Mouse (Mus musculus) CH12.LX (cell line): ENCODE measurements at regions not wholly inside any gene's neighbourhood (a gene's known extent, or its start where the extent isn't known, plus 50 kb on each side); places are given as distances from the start of the nearest gene placed in this dataset.
A peak's percentile ranks its signal among the peaks of the same experiment; 100 is the strongest.

Experiments used
- DNase-seq: peaks from one replicate; pipeline ENCODE4 v3.0.0-alpha.2; 2013; ENCODE audit errors: extremely low read depth
- H3K27ac ChIP-seq: 2 replicates; pipeline ENCODE4 v1.5.1; 2012; ENCODE audit warnings: low read depth, mild to moderate bottlenecking, control low read depth, moderate library complexity; ENCODE audit not compliant: insufficient read depth
- H3K27me3 ChIP-seq: replicated peaks from 2 replicates; pipeline ENCODE3; 2012; ENCODE audit warnings: inconsistent platforms
- H3K36me3 ChIP-seq, 2 experiments: replicated peaks in 1 of 2; 2 replicates each; pipeline versions ENCODE3 to v1.6.1; 2012; ENCODE audit warnings: inconsistent platforms in 1 of 2, low read length in 1 of 2, mild to moderate bottlenecking in 1 of 2, mixed read lengths in 1 of 2, moderate library complexity in 1 of 2; ENCODE audit not compliant: control insufficient read depth in 1 of 2, insufficient read depth in 1 of 2
- H3K4me1 ChIP-seq, 2 experiments: 2 replicates each; pipeline ENCODE4 v1.6.1; 2012; ENCODE audit warnings: inconsistent platforms in 1 of 2, moderate library complexity in 1 of 2; ENCODE audit not compliant: insufficient read depth in 2 of 2, control insufficient read depth in 1 of 2
- H3K4me2 ChIP-seq: 2 replicates; pipeline ENCODE4 v1.6.1; 2012; ENCODE audit warnings: low read depth, mild to moderate bottlenecking, control low read depth; ENCODE audit not compliant: poor library complexity, insufficient read depth, severe bottlenecking
- H3K4me3 ChIP-seq, 3 experiments: fragments of 150-350 bp in 1 of 3; sonication (generic) in 1 of 3; replicated peaks in 1 of 3; 2 replicates each; pipeline versions ENCODE3 to v1.5.1; 2011 to 2012; ENCODE audit warnings: low read depth in 2 of 3, low read length in 2 of 3, mild to moderate bottlenecking in 2 of 3, moderate library complexity in 2 of 3, control low read depth in 1 of 3, improper control_type of control experiment in 1 of 3, inconsistent platforms in 1 of 3, mixed read lengths in 1 of 3; ENCODE audit not compliant: poor library complexity in 1 of 3
- H3K79me2 ChIP-seq: replicated peaks from 2 replicates; pipeline ENCODE4 v1.6.1; 2012; ENCODE audit warnings: mild to moderate bottlenecking, moderate library complexity; ENCODE audit not compliant: control insufficient read depth, poor library complexity, insufficient read depth, severe bottlenecking; ENCODE audit errors: extremely low read depth
- H3K9ac ChIP-seq: 2 replicates; pipeline ENCODE4 v1.6.1; 2012; ENCODE audit warnings: low read depth, mild to moderate bottlenecking, control low read depth, moderate library complexity; ENCODE audit not compliant: insufficient read depth
- H3K9me3 ChIP-seq: replicated peaks from 2 replicates; pipeline ENCODE3; 2012; ENCODE audit warnings: low read length, inconsistent platforms, mixed read lengths
- BHLHE40 ChIP-seq: IDR thresholded peaks from 2 replicates; pipeline ENCODE4 v1.6.1; 2011; ENCODE audit warnings: mild to moderate bottlenecking, low read depth, low read length, improper control_type of control experiment
- CHD1 ChIP-seq: IDR thresholded peaks from 2 replicates; pipeline ENCODE4 v1.6.1; 2012; ENCODE audit warnings: low read depth, low read length, improper control_type of control experiment, inconsistent platforms
- CHD2 ChIP-seq: IDR thresholded peaks from 2 replicates; pipeline ENCODE4 v1.6.1; 2011; ENCODE audit warnings: low read length, improper control_type of control experiment
- CTCF ChIP-seq, 2 experiments: IDR thresholded peaks in 1 of 2; conservative IDR thresholded peaks in 1 of 2; 2 replicates each; pipeline ENCODE4 v1.5.1; 2011 to 2012; ENCODE audit warnings: low read depth in 2 of 2, low read length in 2 of 2, improper control_type of control experiment in 1 of 2, inconsistent platforms in 1 of 2, mild to moderate bottlenecking in 1 of 2, moderate library complexity in 1 of 2
- ELF1 ChIP-seq: IDR thresholded peaks from 2 replicates; pipeline ENCODE4 v1.6.1; 2014; ENCODE audit warnings: low read depth, mild to moderate bottlenecking, inconsistent platforms, low read length, improper control_type of control experiment
- EP300 ChIP-seq: IDR thresholded peaks from 2 replicates; pipeline ENCODE4 v1.6.1; 2011; ENCODE audit warnings: low read length, improper control_type of control experiment
- ETS1 ChIP-seq: conservative IDR thresholded peaks from 2 replicates; pipeline ENCODE4 v1.6.1; 2012; ENCODE audit warnings: low read depth, mild to moderate bottlenecking, inconsistent platforms, low read length, improper control_type of control experiment, moderate library complexity
- GABPA ChIP-seq: IDR thresholded peaks from 2 replicates; pipeline ENCODE4 v1.6.1; 2012; ENCODE audit warnings: low read depth, low read length, improper control_type of control experiment, inconsistent platforms; ENCODE audit not compliant: insufficient replicate concordance
- IRF4 ChIP-seq: IDR thresholded peaks from 2 replicates; pipeline ENCODE4 v1.6.1; 2014; ENCODE audit warnings: low read depth, mild to moderate bottlenecking, inconsistent platforms, low read length, improper control_type of control experiment
- JUN ChIP-seq: IDR thresholded peaks from 2 replicates; pipeline ENCODE4 v1.6.1; 2011; ENCODE audit warnings: low read depth, mild to moderate bottlenecking, low read length, improper control_type of control experiment, moderate library complexity; ENCODE audit not compliant: insufficient read depth
- JUND ChIP-seq: conservative IDR thresholded peaks from 2 replicates; pipeline ENCODE4 v1.6.1; 2011; ENCODE audit warnings: low read depth, low read length, improper control_type of control experiment
- KAT2A ChIP-seq: IDR thresholded peaks from 2 replicates; pipeline ENCODE4 v1.6.1; 2012; ENCODE audit warnings: low read length, improper control_type of control experiment, inconsistent platforms; ENCODE audit not compliant: insufficient replicate concordance
- MAFK ChIP-seq: IDR thresholded peaks from 2 replicates; pipeline ENCODE4 v1.6.1; 2011; ENCODE audit warnings: low read length, improper control_type of control experiment; ENCODE audit not compliant: insufficient replicate concordance
- MAX ChIP-seq: IDR thresholded peaks from 2 replicates; pipeline ENCODE4 v1.6.1; 2011; ENCODE audit warnings: low read length, improper control_type of control experiment
- MAZ ChIP-seq: IDR thresholded peaks from 2 replicates; pipeline ENCODE4 v1.6.1; 2012; ENCODE audit warnings: low read depth, mild to moderate bottlenecking, inconsistent platforms, low read length, improper control_type of control experiment, moderate library complexity
- MXI1 ChIP-seq: IDR thresholded peaks from 2 replicates; pipeline ENCODE4 v1.6.1; 2011; ENCODE audit warnings: mild to moderate bottlenecking, low read depth, low read length, improper control_type of control experiment
- NELFE ChIP-seq: IDR thresholded peaks from 2 replicates; pipeline ENCODE4 v1.6.1; 2011; ENCODE audit warnings: low read depth, low read length, improper control_type of control experiment
- NRF1 ChIP-seq: IDR thresholded peaks from 2 replicates; pipeline ENCODE4 v1.6.1; 2014; ENCODE audit warnings: low read depth, mild to moderate bottlenecking, inconsistent platforms, low read length, improper control_type of control experiment, moderate library complexity
- PAX5 ChIP-seq: IDR thresholded peaks from 2 replicates; pipeline ENCODE4 v1.6.1; 2012; ENCODE audit warnings: low read length, inconsistent platforms, mixed read lengths
- POLR2A ChIP-seq: IDR thresholded peaks from 2 replicates; pipeline ENCODE4 v1.6.1; 2011; ENCODE audit warnings: low read depth, mild to moderate bottlenecking, improper control_type of control experiment, low read length
- POLR2AphosphoS2 ChIP-seq: IDR thresholded peaks from 2 replicates; pipeline ENCODE4 v1.6.1; 2011; ENCODE audit warnings: low read depth, low read length, improper control_type of control experiment
- RAD21 ChIP-seq: IDR thresholded peaks from 2 replicates; pipeline ENCODE4 v1.6.1; 2011; ENCODE audit warnings: low read depth, mild to moderate bottlenecking, low read length, improper control_type of control experiment, moderate library complexity
- RCOR1 ChIP-seq: conservative IDR thresholded peaks from 2 replicates; pipeline ENCODE4 v1.6.1; 2012; ENCODE audit warnings: low read depth, mild to moderate bottlenecking, inconsistent platforms, low read length, improper control_type of control experiment
- SIN3A ChIP-seq: IDR thresholded peaks from 2 replicates; pipeline ENCODE4 v1.6.1; 2012; ENCODE audit warnings: low read length, improper control_type of control experiment, inconsistent platforms
- SMC3 ChIP-seq: IDR thresholded peaks from 2 replicates; pipeline ENCODE4 v1.6.1; 2011; ENCODE audit warnings: low read depth, low read length, improper control_type of control experiment
- TCF12 ChIP-seq: IDR thresholded peaks from 2 replicates; pipeline ENCODE4 v1.6.1; 2014; ENCODE audit warnings: low read depth, mild to moderate bottlenecking, inconsistent platforms, low read length, improper control_type of control experiment
- UBTF ChIP-seq: IDR thresholded peaks from 2 replicates; pipeline ENCODE4 v1.6.1; 2012; ENCODE audit warnings: low read depth, mild to moderate bottlenecking, inconsistent platforms, low read length, improper control_type of control experiment, moderate library complexity
- ZC3H11A ChIP-seq: IDR thresholded peaks from 2 replicates; pipeline ENCODE4 v1.6.1; 2012; ENCODE audit warnings: low read depth, mild to moderate bottlenecking, inconsistent platforms, low read length, improper control_type of control experiment
- ZKSCAN1 ChIP-seq: IDR thresholded peaks from 2 replicates; pipeline ENCODE4 v1.6.1; 2012; ENCODE audit warnings: low read depth, inconsistent platforms, low read length, improper control_type of control experiment, borderline replicate concordance
- ZMIZ1 ChIP-seq: IDR thresholded peaks from 2 replicates; pipeline ENCODE4 v1.6.1; 2012; ENCODE audit warnings: low read depth, mild to moderate bottlenecking, inconsistent platforms, low read length, improper control_type of control experiment
- ZNF384 ChIP-seq: IDR thresholded peaks from 2 replicates; pipeline ENCODE4 v1.6.1; 2012; ENCODE audit warnings: low read depth, low read length, improper control_type of control experiment, inconsistent platforms
- dilution Hi-C: fragments of 300-500 bp; cut with MboI; formaldehyde crosslinking; loops from 2 replicates; pipeline ENCODE4 v1.14.3; 2020; ENCODE audit warnings: low sequenced_read_pairs; ENCODE audit not compliant: extremely low pct_unique_long_range_greater_than_20kb, extremely low pct_ligation_motif_present
- in situ Hi-C: fragments of 300-500 bp; cut with MboI; formaldehyde crosslinking; loops from 3 replicates; pipeline ENCODE4 v1.14.3; 2019; ENCODE audit warnings: low sequenced_read_pairs, low pct_ligation_motif_present, low pct_unique_long_range_greater_than_20kb, mixed read lengths

- peaks cover 7% of the 10 kb centered on the region for H3K9me3 ChIP-seq
- no peaks in the 10 kb centered on the region for H3K27me3 ChIP-seq
- TF ChIP-seq JUN (no peak), NELFE (no peak), JUND (no peak), SMC3 (no peak), MAFK (no peak), UBTF (no peak), KAT2A (no peak), PAX5 (no peak), TCF12 (no peak), POLR2A (no peak), ZMIZ1 (no peak), CTCF (conservative IDR thresholded peaks at IDR 0.05 in 1 of 2, IDR thresholded peaks at IDR 0.05 in 1 of 2; ENCODE audit: low read depth in 2 of 2, low read length in 2 of 2) (no peak), MAX (no peak), MXI1 (no peak), NRF1 (no peak), ZNF384 (no peak), GABPA (no peak), CHD1 (no peak)
- H3K4me1 ChIP-seq: peaks cover 7 to 21% of the 10 kb centered on the region in 2 experiments; a peak in 3 of 4 replicates
- no peak overlapping the region for H3K27ac ChIP-seq
- H3K9ac ChIP-seq: no peak overlapping the region
- in situ Hi-C loops: loop anchor here (5.0 kb wide), 1 partner anchor 37 kb away; no protein-coding TSS in a partner anchor
- H3K79me2 ChIP-seq: no peaks in the 10 kb centered on the region
- no peak overlapping the region for H3K4me3 ChIP-seq
- no peaks in the 10 kb centered on the region for H3K36me3 ChIP-seq
- dilution Hi-C loops: no loop called here
- H3K4me2 ChIP-seq: no peak overlapping the region
- DNase-seq: no peak
Observed at GRCm38 (mm10) chr6:99804905-99805245, 78.7 kb upstream of the Prok2 start.

DNA sequence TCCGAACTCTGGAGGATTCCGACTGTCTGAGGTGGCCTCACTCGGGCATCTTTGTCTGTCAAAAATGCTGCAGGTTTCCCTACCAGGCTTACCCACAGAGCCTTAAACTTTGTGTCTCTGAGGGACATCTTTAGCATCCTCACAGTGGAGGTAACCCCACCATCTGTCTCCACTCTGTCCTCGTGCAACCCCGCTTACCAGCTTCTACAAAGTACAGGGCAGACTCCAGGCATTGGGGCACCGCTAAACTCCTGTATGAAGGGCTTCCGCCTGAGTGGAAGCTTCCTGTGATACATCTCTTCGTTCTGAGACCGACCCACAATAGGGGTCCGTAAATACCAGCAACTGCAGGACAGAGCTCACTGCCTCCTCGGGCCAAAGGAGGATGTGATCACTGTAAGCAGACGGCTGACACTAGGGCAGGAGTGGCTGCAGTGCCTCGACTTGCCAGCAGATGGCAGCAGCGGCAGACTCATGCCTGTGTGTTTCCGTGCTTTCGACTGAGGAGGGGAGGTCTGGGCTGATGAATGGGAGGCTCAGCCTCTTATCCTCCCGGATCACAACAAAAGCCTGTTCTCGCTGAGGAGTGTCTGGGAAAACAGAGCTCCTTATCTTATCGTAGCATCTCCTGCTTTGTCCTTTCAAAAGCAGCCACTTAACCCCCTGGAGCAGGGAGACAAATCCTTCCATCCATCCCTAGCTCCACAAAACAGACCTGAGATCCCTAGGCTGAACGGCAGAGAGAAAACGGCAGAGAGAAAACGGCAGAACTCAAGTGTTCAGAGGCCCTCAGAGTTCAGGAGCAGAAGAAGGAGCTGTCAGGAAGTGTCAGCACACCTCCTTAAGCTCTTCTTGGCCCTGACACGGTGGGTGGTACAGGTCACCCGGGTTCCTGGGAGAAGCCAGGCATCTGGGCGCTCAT is 78.1 kb upstream of the Prok2 start:
- Histone ChIP-seq H3K9ac (no peak overlapping the region), H3K36me3 (no peaks in the 10 kb centered on the region), H3K4me3 (peak overlapping the region in 1 of 3 experiments; percentile 42), H3K4me2 (peak overlapping the region; percentile 51; the same call in 1 of the 2 replicates), H3K27ac (no peak overlapping the region), H3K4me1 (peaks cover 7 to 21% of the 10 kb centered on the region in 2 experiments; a peak in 3 of 4 replicates), H3K79me2 (no peaks in the 10 kb centered on the region), H3K27me3 (no peaks in the 10 kb centered on the region), H3K9me3 (peaks cover 7% of the 10 kb centered on the region)
- dilution Hi-C loops (no loop called here), in situ Hi-C loops (loop anchor here (5.0 kb wide), 1 partner anchor 38 kb away; no protein-coding TSS in a partner anchor)
- DNase-seq: peak; percentile 87
- peak; percentile 94 for TF ChIP-seq SMC3
- no peak for TF ChIP-seq ETS1
- TF ChIP-seq RCOR1: no peak
- no peak for TF ChIP-seq CHD1
- TF ChIP-seq ZC3H11A: no peak
- TF ChIP-seq CTCF (conservative IDR thresholded peaks at IDR 0.05 in 1 of 2, IDR thresholded peaks at IDR 0.05 in 1 of 2; ENCODE audit: low read depth in 2 of 2, low read length in 2 of 2): peak; percentile 90 to 93
- no peak for TF ChIP-seq ZMIZ1
- no peak for TF ChIP-seq MAFK
- no peak for TF ChIP-seq EP300
- TF ChIP-seq IRF4: peak; percentile 51
- no peak for TF ChIP-seq MAZ
- TF ChIP-seq ELF1: no peak
- TF ChIP-seq POLR2AphosphoS2: no peak
- TF ChIP-seq CHD2: no peak
- TF ChIP-seq UBTF: no peak
- no peak for TF ChIP-seq BHLHE40
- TF ChIP-seq RAD21: peak; percentile 91
- TF ChIP-seq ZNF384: no peak
- TF ChIP-seq NELFE: no peak
- TF ChIP-seq NRF1: no peak
- no peak for TF ChIP-seq ZKSCAN1
- TF ChIP-seq SIN3A: no peak
- TF ChIP-seq PAX5: no peak
- no peak for TF ChIP-seq JUN
